Mouse (Mus musculus): Measurements from ENCODE around the gene Cx3cr1.

DNA sequence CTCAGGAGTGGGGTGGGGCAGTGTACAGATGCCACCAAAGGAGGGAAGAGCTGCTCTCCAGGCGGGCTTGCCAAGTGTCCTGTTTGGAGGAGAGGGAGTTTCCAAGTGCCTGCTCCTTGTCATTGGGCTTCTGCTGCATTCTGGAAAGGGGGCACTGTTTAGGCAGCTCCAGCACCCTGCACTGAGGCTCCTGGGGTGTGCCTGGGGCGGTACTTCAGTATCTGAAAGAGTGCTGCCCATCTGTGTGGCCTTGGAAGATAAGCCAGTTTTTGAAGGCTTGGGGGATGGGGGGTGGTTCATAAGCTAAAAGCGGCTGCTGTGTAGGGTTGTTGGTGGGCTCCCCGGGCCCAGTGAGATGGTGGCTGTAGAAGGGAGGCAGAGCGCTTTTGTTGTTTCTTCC is 45.9 kb upstream of the Cx3cr1 start:
- TF ChIP-seq POLR2A (IDR thresholded peaks at IDR 0.05; ENCODE audit: borderline replicate concordance, extremely low read depth, low read depth, low read length): no peak
- TF ChIP-seq CTCF (IDR thresholded peaks at IDR 0.05; ENCODE audit: insufficient read depth, low read length): no peak

Measured in lung, adult 2 months (tissue).